Mouse (Mus musculus) E14TG2a.4 (cell line): ENCODE measurements around the gene Cfap36.
A peak's percentile ranks its signal among the peaks of the same experiment; 100 is the strongest.

Experiments
- H3K27me3 ChIP-seq: 2 replicates; pipeline ENCODE4 v1.6.1; 2014; ENCODE audit warnings: low read length, control low read depth; ENCODE audit not compliant: insufficient read depth
- H3K36me3 ChIP-seq: 2 replicates; pipeline ENCODE4 v1.6.1; 2014; ENCODE audit warnings: low read length, control low read depth; ENCODE audit not compliant: insufficient read depth
- H3K4me1 ChIP-seq: replicated peaks from 2 replicates; pipeline ENCODE4 v1.6.1; 2014; ENCODE audit warnings: low read depth, low read length, control low read depth
- H3K4me3 ChIP-seq: replicated peaks from 2 replicates; pipeline ENCODE4 v1.5.1; 2014; ENCODE audit warnings: mild to moderate bottlenecking, low read length
- H3K9me3 ChIP-seq: 2 replicates; pipeline ENCODE4 v1.6.1; 2014; ENCODE audit warnings: low read length, control low read depth
- CTCF ChIP-seq: conservative IDR thresholded peaks from 2 replicates; pipeline ENCODE4 v1.5.1; 2014; ENCODE audit warnings: low read length
- NANOG ChIP-seq: IDR thresholded peaks from 2 replicates; pipeline ENCODE4 v1.6.1; 2014; ENCODE audit warnings: borderline replicate concordance, low read length, mixed read lengths
- POU5F1 ChIP-seq: IDR thresholded peaks from 2 replicates; pipeline ENCODE4 v1.6.1; 2014; ENCODE audit warnings: low read length, borderline replicate concordance

The Cfap36 gene

GRCm38 (mm10) chr11:29173125-29173631, 74.0 kb downstream of the Cfap36 start:
- Histone ChIP-seq H3K36me3 (peaks cover 11% of the 10 kb centered on the region), H3K4me3 (peak overlapping the region; percentile 100), H3K4me1 (peaks cover 22% of the 10 kb centered on the region), H3K9me3 (peaks cover 23% of the 10 kb centered on the region), H3K27me3 (no peaks in the 10 kb centered on the region)
- no peak for TF ChIP-seq POU5F1
- TF ChIP-seq CTCF, result peak; percentile 21; the same call in 1 of the 2 replicates
- no peak for TF ChIP-seq NANOG

- Histone ChIP-seq H3K4me1 (peaks cover 22% of the 10 kb centered on the region), H3K4me3 (peak within 1 kb of the TSS; percentile 100), H3K9me3 (peaks cover 26% of the 10 kb centered on the region), H3K36me3 (peaks cover 12% of the 10 kb centered on the region), H3K27me3 (no peaks in the 10 kb centered on the region)
- no peak for TF ChIP-seq CTCF
- TF ChIP-seq NANOG, result no peak
- TF ChIP-seq POU5F1, result no peak
Observed at GRCm38 (mm10) chr11:29172563-29173124, 74.6 kb downstream of the Cfap36 start, which contains the start of gene Ppp4r3b. TSS of gene Ppp4r3b (plus strand) at chr11:29172890.

DNA sequence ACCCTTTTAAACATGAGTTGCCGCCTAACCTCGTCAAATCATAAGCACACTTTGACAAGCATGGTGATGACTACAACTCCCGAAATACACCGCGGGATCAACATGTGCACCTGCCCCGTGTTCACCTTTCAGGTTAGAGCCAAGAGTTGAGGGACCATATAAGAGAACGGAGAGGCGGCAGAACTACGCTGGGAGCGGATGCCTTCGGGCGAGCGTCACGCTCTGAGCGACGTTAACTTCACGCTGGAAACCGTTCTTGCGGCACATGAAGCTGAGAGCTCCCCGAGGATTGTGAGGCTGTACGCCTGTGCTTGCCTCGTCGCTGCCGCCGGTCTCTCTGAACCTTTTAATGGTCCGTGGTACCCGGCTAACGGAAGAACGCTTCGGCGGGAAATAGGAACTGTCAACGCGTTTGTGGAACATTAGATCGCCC, 75.2 kb downstream of the Cfap36 start:
- no peak for TF ChIP-seq CTCF
- no peak for TF ChIP-seq NANOG
- no peak for TF ChIP-seq POU5F1
- peaks cover 16% of the 10 kb centered on the region for H3K36me3 ChIP-seq
- H3K9me3 ChIP-seq, result peaks cover 33% of the 10 kb centered on the region
- H3K4me1 ChIP-seq, result peaks cover 22% of the 10 kb centered on the region
- H3K4me3 ChIP-seq, result peak overlapping the region; percentile 100
- no peaks in the 10 kb centered on the region for H3K27me3 ChIP-seq
